Mouse (Mus musculus) forelimb bud, embryonic 11.5 days (tissue): ENCODE measurements at regions not wholly inside any gene's neighbourhood (a gene's known extent, or its start where the extent isn't known, plus 50 kb on each side); places are given as distances from the start of the nearest gene placed in this dataset.

Experiments used
- DNase-seq: peaks from one replicate; pipeline ENCODE4 v3.0.0-alpha.2; 2012; ENCODE audit warnings: low read depth, low spot score

DNA sequence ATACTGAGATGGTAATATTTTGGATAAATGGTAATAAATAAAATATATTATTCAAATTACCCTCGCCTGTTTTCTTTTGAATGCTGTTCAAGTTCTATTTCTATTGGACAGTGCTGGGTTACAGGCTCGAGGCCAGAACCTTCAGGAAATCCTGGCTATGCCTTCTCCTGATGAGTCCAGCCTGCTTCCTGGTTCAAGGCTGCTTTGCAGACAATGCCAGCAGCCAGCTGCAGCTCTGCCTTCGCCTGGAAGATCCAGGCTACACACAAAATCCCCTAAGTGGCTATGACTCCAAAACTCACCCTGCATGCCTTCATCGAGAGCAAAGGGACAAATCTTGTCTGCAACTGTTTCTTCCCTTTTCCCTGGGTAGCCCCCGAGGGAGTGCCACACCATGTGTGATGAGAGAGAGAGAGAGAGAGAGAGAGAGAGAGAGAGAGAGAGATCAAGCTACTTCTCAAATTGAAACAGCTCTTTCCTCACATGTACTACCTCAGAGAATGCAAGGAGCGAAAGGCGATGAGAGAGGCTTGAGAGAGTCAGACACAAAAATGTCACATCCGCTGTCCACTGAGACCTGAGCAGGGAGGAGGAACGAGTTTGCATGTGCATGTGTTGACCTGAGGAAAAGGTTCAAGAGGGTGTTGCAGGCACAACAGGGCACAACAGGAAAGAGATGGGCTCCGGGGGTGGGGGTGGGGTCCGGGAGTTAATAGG, 319.7 kb downstream of the Bcor start:
- no peak for DNase-seq

DNA sequence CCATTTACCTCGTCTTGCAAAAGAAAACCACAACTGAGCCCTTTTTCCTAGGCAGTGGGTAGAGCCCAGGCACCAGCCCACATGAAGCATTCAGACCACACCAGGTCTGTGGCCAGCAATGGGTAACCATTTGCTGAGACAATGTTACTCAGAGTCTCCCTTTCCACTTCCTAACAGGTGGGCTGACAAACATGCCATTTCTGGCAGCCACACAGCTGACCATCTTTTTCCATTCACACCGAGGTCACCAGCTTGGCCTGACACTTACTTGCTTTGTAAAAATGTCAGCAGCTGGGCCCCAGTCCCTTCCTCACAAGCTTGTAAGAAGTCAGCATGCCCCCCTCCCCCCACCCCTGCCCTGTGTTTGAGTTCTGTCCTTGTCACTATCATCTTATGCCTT, 314.6 kb downstream of the Bcor start:
- DNase-seq = no peak

DNA sequence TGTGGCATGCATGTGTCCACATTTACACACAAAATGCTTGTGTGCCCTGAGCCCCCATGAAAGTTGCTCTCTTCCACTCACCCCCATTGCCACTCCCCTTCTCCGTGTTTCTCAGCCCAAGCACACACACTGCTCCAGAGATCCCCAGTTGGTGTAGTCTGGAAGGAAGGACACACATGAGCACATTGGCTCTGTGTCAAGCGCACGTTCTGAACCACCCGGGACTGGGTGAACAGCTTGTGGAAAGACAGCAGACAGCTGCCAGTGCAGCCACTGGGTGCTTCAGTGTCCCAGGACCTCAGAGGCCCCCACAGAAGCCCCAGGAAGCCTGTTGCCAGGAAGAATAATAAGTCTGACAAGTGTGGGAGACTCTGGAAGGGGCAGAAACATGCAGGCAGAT, 304.2 kb downstream of the Bcor start:
- no peak for DNase-seq

DNA sequence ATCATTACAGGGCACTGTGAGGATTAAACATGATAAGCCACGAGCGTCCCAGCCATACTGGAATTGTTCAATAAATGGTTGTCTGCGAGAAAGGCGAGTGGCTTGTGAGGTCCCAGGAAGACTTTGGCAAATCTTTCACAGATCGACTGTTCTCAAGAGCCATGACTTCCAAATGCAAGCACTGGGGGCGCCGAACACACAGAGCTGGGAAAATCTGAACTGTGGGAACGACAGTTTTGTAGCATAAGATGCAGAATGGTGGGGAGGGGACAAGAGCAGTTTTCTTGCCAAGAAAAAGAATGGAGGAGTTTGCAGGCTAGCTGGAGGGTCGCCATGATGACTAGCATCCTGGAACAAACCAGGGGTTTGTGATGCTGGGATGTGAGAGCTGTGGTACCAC, 300.8 kb downstream of the Bcor start:
- no peak for DNase-seq

DNA sequence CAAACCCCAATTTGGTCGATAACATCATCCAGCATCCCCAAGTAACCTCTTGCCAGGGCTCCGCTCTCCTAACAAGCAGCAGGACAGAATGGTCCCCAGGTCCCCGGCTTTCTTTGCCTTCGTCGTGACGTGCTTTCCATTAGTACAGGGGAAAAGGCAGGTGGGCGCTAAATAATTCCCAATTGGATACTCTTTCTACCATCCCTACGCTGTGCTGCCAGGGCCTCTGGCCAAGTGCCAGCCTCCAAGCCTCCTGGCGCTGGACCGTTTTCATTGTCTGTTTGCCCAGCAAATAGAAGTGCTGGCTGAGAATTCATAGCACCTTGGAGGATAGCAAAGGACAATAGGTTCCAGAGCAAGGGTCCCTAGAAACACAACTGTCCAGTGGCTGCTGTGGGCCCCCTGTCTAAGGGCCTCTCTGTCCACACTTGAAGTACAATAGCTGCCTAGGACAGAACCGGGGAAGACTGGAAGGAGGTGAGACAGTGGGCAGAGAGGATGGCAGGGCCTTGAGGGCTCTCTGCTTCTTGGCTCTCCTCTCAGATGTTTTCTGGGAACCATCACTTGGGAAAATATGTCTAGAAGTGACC, 298.9 kb downstream of the Bcor start:
- no peak for DNase-seq

DNA sequence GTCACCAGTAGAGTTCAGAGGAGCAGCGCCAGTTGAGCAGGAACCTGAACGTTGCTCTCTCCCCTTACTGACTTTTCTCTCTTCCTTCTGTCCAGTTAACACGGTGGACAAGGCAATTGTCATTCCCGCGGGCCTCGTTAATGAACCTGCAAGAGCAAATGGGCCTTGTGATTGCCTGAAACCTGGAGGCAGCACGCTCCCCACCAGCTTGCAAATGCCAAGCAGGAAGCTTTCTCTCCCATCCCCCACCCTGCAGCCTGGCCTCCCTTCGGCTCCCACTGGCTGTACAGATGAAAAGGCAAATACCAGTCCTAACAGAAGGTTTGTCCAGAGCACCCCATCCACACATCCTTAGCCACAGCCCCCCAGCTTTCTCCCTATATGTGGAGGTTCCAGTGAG, 298.3 kb downstream of the Bcor start:
- peak; percentile 24 for DNase-seq

DNA sequence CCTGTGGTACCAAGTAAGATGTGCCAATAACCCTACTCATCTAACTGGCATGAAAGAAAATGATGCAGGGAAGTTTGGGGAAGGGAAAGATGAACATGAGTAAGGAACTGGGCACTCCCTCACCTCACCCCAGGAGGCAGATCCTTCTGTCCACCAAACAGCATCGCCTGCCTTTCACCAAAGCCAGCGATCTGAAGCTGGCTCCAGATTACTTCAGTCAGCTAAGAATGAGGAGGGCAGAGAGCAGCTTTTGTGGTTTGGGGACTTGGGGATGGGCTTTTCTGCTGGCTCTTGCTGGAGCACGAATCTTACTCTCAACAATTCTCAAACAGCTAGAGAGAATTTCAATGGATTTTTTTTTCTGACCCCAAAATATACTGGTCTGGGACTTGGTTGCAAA, 297.0 kb downstream of the Bcor start:
- DNase-seq = no peak

DNA sequence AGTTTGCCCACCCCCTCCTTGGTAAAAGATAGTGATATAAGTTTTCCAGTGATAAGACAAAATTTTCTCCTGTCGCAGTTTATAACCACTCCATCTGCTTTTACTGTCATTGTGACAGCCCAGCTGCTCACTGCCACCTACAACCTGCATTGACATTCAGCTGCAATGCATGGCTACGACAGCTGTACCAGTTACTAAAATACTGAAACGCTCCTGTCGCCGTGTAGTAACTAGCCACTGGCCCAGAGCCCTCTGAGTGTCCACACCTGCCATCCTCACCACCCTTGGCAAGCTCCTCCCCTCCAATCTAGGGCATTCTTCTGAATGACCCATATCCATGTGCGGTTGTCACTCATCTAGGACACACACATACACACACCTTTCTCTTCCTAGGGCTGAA, 286.2 kb downstream of the Bcor start:
- no peak for DNase-seq

DNA sequence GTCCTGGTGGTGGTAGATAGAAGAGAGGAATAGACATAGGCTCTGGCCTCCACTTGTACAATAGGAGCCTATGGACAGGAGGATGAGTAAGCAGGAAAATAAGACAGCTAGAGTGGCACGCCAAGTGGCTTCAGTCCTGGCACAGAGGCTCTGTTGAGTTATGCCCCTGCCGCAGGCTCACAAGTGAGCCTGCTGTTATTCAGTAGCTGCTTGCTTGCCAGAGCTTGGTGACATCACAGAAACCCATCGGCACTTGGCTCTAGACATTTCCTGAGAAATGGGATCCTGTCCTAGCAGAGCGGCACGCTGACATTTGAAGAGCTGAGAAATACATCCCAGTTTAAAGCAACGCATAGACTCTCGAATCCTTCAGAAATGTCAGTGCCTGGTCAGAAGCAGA, 283.5 kb downstream of the Bcor start:
- DNase-seq = no peak

DNA sequence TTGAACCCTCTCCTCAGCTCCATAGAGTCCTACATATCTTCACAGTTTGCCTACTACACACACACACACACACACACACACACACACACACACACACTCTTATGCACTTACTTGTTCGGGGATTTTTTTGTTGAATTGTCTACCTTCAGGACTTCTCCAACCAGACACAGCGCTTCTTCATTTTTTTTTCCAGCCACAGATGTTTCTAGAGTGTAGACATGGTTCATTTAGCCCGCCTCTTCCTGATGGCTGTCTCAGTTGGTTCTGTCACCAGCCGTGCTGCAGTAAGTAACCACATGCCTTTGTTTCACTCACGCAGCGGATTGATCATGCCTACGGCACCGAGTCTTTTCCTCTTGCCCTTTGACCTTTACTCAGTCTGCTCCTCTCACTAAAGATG, 282.1 kb downstream of the Bcor start:
- no peak for DNase-seq

DNA sequence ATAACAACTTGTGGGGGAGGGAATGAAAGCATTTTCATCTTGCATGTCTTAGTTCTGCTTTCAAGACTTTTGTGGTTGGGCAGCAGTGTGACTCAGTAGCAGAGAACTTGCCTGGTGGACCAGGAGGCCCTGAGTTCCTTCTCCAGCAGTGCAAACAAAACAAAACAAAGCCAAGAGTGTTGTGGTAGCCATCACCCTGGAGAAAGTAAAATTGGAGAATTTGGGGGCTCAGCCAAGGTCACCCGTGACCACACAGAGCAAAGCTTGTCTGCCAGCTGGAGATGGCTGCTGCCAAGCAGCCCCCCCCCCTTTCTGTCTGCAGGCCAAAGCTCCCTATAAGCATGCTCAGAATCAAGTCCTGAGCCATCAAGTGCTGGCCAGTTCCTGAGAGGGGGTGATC, 279.2 kb downstream of the Bcor start:
- no peak for DNase-seq

DNA sequence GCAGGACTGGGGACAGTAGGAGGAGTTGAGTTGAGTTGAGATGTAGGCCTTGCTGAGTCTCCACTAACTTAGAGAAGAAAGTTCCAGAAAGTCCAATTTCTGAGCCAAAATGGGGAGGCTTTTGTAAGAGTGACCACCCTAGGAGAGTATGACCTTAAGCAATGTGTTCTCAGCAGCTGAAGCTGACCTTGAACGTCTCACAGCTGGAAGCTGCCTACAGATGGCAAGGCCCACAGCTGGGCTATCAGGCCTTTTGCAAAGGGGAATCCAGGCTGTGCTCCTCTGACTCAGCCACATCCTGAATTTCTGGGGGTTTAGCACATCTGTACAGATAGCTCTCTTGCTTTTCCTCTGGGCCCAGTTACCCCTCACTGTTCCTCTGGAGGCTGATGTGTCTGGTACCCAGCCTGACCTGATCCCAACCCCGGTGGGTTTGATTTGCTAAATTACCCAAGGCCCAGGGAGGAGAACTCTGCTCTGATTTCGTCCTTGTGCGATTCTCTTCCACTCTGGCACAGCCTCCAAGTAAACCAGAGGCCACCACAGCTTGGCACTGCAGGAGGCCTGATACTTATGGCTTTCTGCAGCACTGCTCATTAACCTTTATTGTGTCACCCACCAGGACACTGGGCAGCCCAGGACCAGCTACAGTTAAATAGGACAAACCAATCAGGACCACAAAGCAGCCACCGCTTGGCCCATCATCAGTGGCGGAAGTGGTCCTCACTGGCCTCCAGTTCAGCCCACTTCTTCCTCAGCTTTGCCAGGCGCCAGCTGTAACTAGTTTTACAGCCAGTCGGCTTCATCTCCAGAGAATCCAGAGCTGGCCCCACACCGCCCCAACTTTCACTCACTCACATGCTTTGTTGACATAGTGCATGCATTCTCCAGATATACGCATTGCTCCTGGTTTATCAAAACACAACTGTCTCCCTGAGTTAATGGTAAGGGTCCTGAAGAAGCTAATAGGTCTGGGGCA, 276.1 kb downstream of the Bcor start:
- no peak for DNase-seq

DNA sequence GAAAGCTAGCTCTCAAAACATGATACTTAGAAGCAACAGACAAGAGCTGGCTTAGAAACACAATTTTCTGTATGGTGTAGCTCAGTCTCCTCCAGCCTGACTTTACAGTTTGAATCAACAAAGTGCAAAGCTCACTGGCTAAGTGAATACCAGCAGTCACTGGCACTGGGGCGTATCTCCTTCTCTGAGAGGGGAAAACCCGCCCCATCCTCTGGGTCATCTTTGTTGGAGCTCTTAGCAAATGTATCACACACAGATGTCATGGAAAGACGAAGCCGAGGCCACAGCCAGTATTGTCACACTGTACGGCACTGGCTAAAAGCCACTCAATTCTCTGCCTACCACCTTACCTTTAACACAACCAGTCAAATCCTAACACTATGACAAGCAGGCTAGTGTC, 267.8 kb downstream of the Bcor start:
- DNase-seq = no peak

DNA sequence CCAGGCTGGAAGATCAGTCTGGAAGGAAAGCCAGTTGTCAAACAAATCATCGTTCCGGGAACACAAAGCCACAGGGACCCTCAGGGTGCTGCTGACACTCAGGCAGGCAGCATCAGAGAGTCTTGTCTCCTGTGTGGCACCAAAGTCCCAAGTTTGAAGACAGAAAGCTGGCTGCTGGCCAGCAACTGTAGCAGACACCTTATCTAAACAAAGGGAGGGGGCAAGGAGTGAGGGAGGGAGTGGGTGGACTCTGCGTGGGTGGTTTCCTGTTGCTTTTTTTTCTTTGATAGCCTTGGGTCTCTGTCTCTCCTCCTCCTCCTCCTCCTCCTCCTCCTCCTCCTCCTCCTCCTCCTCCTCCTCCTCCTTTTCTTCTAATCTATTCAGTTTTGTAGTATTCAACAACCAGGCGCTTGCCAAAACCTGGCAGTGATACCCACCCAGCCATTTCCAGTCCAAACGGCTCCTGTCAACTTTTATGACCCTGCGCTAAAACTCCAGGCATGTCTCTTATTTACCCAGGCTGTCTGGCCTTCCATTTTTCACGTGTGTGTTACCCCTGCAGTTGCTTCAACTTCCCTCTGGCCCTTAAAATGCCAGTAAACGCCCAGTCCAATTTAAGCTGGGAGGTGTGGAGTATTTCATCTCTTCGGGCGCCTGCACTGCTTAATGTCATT, 266.4 kb downstream of the Bcor start:
- DNase-seq = peak; percentile 23

DNA sequence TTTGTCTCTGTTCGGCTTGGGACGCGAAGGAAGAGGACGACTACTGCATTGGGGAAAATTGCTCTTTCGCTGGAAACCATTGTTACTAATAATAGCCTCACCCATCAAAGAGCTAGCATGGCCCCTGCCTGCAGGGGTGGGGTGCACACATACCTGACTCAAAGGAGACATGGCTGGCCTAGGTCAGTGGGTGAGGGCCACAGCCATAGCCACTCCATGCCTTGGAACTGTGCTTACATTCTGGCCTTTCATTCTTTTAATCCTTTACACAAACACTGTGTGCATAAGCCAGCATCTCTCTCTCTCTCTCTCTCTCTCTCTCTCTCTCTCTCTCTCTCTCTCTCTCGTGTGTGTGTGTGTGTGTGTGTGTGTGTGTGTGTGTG, 265.9 kb downstream of the Bcor start:
- DNase-seq = no peak

DNA sequence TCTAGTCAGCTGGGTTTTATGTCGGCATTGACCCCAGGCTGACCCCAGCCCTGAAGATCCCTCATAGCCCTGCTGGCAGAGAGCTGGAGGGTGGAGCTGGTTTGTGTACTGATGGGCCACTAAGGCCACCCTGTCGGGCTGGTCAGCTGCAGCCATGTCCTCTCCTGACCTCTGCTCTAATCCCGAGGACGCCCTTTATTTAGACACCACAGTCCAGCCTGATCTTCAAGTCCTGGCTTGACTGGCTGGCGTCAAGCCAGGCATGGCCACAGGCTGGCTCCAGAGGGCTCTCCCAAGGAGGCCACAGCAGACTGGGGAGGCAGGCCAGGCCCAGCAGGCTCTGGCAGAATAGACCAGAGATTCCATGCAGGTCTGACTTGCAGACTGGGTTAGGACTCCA, 264.8 kb downstream of the Bcor start:
- DNase-seq = no peak

DNA sequence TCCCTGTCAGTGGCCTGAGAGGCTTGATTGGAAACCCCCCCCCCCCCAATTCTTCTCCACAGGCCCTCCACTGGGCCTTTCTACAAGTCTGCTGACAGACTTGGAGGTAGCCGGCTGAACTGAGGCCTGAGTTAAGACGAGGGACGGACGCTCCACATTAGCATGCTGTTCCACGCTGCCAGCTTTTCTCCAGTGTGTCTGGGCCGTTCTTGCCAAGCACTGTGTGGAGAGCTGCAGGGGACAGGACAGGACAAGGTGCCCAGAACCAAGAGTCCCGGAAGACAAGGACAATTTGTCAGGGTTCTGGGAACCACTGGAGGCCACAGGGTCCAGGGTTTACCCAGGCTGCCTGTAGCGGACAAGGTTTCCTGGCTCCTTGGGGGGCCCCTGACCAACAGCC, 261.9 kb downstream of the Bcor start:
- DNase-seq = no peak

DNA sequence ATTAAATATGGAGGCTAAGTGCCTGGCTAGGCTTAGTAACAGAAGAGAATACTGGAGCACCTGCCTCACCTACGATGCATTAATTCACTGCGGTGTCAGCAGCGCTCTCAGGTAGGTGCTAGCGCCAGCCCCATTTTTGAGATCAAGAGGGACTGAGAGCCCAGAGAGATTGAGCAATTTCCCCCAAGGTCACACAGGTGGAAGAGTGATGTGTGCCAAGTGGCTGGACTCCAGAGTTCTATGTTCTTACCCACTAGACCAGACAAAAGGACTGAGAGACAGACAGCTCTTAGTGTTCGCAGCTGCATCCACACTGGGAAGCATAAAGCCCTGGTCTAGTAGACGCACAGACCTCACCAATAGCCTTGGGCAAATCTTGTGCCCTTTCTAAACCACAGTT, 261.1 kb downstream of the Bcor start:
- no peak for DNase-seq

DNA sequence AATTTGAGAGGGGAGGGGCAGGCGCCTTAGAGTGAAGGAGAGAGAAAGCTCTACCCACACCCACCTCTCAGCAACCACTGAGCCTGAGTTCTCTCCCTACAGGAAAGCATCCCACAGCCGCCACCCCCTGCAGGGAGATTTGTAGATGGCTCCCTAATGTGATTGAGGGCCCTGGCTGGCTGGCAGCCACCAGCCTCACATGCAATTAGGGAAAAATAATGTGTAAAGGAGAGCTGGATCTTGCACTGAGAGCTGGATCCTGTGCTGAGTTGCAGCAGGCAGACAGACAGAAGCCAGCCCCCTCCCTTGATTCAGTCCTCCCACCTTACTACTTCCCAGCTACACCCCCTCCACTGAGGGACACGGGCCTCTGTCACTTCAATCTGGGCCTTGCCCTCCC, 260.2 kb downstream of the Bcor start:
- DNase-seq = no peak

DNA sequence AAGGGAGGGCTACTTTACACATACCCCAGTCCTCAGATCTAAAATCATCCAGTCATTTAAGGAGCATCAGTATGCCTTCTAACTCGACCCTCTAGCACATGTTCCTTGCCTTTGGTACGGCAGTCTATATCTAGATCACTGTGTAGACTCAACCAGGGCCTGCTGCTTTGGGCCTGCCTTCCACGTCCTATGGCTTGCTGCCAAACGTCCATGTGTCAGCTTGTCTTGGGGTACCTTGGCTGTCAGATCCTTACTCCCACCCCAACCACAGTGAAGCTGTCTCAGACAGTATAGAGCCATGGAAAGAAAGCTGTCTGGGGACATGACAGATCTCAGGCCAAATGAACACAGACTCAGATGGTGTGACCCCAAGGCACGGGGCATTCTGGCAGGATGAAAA, 258.4 kb downstream of the Bcor start:
- DNase-seq = no peak

DNA sequence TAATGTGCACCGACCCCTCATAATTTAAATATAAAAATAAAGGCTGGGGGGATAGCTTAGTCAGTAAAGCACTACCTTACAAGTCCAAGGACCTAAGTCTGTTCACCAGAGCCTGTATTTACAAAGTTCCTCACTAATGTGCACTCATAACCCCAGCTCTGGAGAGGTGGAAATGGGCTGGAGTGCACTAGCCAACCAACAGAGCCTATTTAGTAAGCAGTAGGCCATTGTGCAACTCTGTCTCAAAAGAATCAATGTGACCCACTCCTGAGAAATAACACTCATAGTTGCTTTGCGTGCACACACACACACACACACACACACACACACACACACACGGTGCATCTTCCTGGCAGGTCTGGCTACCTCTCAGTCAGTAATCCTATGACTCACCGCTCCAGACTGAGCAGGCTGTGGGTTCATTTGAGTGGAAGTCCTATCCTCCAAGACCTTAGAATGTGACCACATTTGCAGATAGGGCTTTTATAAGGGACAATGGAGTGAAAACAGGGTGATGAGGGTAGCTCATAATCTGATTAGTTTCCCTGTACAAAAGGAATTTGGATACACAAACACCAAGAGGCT, 256.9 kb downstream of the Bcor start:
- DNase-seq = no peak

DNA sequence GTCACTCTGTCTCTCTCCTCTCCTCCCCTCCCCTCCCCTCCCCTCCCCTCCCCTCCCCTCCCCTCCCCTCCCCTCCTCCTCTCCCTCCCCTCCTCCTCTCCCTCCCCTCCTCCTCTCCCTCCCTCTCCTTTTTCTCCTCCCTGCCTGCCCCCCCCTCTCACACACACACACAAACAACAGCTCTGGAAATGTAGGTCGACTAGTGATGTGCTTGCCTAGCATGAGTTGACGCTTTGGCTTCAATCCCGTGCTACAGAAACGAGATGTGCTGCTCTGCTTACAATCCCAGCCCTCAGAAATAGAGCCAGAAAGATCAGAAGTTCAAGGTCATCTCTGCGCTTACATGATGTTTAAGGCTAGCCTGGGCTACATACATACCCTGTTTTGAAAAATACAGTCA, 254.9 kb downstream of the Bcor start:
- DNase-seq = no peak
